Mouse (Mus musculus): ENCODE data around the gene Nck2. TPM values are rescaled to one million over a fixed set of nuclear protein-coding genes. Genes with fewer than 3 reads are reported as not detected.

Gene Nck2
- polyA plus RNA-seq, 1 experiment from 2014 or later: 43.0 TPM

DNA sequence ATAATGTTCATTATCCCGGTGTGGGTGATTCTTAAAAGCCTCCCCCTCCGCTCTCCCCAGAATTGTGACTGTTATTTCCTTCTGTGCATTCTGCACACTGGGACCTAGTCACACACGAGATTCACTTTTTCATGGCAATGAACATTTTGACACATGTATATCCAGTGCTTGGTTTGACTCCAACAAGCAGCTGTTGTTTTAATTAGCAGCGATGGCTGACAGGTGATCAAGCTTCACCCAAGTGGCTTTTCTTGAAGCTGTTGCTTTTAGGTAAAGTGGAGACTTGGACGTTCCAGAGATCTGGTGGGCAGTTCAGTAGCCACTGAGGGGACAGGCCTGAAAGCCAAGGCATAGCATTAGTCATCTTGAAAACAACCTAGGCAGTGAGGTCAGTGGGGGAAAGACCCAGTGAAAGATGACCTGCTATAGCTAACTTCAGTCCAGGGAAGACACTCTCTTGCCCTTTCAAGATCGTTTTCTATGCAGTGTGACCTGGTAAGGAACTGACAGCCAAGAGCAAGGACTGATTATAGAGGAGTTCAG is 17.3 kb upstream of the Nck2 start:
- Histone ChIP-seq H3K4me3 (replicated peaks; ENCODE audit: low read depth, low read length) (no peak overlapping the region), H3K36me3 (ENCODE audit: insufficient read depth, low read length) (no peaks in the 10 kb centered on the region), H3K27ac (no peak overlapping the region), H3K9me3 (replicated peaks; ENCODE audit: low read length) (no peaks in the 10 kb centered on the region), H3K4me1 (replicated peaks; ENCODE audit: insufficient read depth, low read length) (peaks cover 9% of the 10 kb centered on the region), H3K9ac (ENCODE audit: low read depth, low read length) (no peak overlapping the region), H3K4me2 (ENCODE audit: low read length) (no peak overlapping the region), H3K27me3 (ENCODE audit: insufficient read depth, low read length) (no peaks in the 10 kb centered on the region)
- no peak for TF ChIP-seq CTCF (IDR thresholded peaks at IDR 0.05; ENCODE audit: low read depth)
- no peak for ATAC-seq (replicated peaks; ENCODE audit: low FRiP score, low read depth)
- WGBS: 52% methylated on average over 6 of the region's 6 CpGs
- DNase-seq (ENCODE audit: low spot score): no peak

DNA sequence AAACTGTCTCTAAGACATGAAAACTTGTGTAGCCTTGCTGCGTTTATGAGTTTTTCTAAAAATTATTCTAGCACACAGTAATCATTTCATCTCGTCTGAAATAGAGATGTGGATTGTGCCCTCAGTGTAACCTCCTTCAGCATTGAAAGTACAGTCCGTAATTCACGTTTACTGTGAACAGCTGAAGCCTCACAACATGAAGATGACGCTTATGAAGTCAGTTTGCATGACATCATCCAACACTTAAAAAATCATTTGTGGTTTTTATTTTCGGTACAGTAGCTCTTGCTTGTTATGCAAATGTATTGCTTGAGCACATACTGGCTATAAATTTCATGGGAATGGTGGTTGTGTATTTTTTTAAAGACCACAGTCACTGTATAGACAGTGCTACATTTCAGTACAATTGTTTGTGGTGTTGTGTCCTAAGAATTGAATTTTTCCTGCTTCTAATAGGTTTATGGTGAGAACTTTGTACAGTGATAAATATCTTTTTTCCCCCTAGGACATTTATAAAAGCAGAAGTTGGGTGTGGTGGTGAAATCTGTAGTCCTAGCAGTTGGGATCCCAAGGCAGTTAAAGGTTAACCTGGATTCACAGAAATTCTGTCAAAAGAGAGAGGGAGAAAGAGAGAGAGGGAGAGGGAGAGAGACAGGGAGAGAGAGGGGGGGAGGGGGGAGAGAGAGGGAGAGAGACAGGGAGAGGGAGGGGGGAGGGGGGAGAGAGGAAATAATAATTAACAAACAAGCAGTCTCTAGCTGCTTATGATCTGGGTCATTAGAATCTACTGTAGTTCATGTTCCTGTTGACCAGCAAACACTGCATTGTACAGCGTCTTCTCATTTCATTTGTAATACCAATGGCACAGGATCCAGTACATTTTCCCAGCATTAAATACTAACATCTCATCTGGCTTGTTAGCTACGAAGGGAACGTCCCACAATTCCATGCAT is 14.2 kb upstream of the Nck2 start:
- no peaks in the 10 kb centered on the region for H3K9me3 ChIP-seq (replicated peaks; ENCODE audit: low read length)
- H3K9ac ChIP-seq (ENCODE audit: low read depth, low read length): no peak overlapping the region
- ATAC-seq (replicated peaks; ENCODE audit: low FRiP score, low read depth) (no peak), DNase-seq (ENCODE audit: low spot score) (peak; percentile 74)
- no peaks in the 10 kb centered on the region for H3K36me3 ChIP-seq (ENCODE audit: insufficient read depth, low read length)
- WGBS: 63% methylated on average over 9 of the region's 9 CpGs
- no peak overlapping the region for H3K27ac ChIP-seq
- TF ChIP-seq CTCF (IDR thresholded peaks at IDR 0.05; ENCODE audit: low read depth): no peak
- no peak overlapping the region for H3K4me2 ChIP-seq (ENCODE audit: low read length)
- no peaks in the 10 kb centered on the region for H3K27me3 ChIP-seq (ENCODE audit: insufficient read depth, low read length)
- peaks cover 5% of the 10 kb centered on the region; the same call in 1 of the 2 replicates for H3K4me1 ChIP-seq (replicated peaks; ENCODE audit: insufficient read depth, low read length)
- no peak overlapping the region for H3K4me3 ChIP-seq (replicated peaks; ENCODE audit: low read depth, low read length)

DNA sequence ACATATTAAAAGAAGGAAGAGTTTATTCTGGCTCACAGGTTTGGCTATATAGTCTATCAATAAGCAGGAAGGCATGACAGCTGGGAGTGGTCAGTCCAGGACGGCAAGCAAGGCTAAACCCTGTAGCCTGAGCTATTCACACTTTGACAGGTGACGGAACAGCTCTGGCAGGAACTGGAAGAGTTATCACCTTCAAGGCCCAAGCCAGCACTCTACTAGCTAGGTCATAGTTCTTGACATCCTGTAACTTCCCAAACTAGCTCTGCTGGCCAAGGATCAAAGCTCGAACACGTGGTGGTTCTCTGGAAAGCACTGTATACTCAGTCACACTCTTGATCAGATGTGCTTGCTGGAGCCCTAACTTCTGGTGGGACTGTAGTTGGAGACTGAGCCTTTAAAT is 10.5 kb upstream of the Nck2 start:
- no peak overlapping the region for H3K27ac ChIP-seq
- no peaks in the 10 kb centered on the region for H3K27me3 ChIP-seq (ENCODE audit: insufficient read depth, low read length)
- no peak overlapping the region for H3K4me3 ChIP-seq (replicated peaks; ENCODE audit: low read depth, low read length)
- H3K9ac ChIP-seq (ENCODE audit: low read depth, low read length): no peak overlapping the region
- 46% methylated on average over 4 of the region's 4 CpGs for WGBS
- H3K36me3 ChIP-seq (ENCODE audit: insufficient read depth, low read length): no peaks in the 10 kb centered on the region
- H3K4me1 ChIP-seq (replicated peaks; ENCODE audit: insufficient read depth, low read length): no peaks in the 10 kb centered on the region
- ATAC-seq (replicated peaks; ENCODE audit: low FRiP score, low read depth) (no peak), DNase-seq (ENCODE audit: low spot score) (peak; percentile 54)
- no peak for TF ChIP-seq CTCF (IDR thresholded peaks at IDR 0.05; ENCODE audit: low read depth)
- no peak overlapping the region for H3K4me2 ChIP-seq (ENCODE audit: low read length)
- no peaks in the 10 kb centered on the region for H3K9me3 ChIP-seq (replicated peaks; ENCODE audit: low read length)

DNA sequence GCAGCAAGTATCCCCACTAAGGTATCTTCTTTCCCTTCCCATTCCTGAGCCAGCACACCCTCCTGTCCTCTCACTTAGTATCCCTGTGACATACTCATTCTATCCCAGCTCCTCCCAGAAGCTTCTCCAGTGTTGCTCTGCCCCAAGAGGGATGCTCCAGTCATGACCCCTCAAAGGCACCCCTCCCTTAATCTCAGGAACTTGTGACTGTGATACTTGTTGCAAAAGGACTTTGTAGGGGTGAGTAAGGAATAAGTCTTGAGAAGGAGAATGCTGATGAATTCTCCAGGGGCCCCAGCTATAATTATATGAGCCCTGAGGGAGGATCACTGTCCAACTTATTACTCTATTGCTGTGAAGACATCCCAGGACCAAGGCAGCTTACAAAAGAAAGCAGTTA is 7.8 kb upstream of the Nck2 start:
- Histone ChIP-seq H3K27me3 (ENCODE audit: insufficient read depth, low read length) (no peaks in the 10 kb centered on the region), H3K27ac (no peak overlapping the region), H3K9ac (ENCODE audit: low read depth, low read length) (no peak overlapping the region), H3K4me2 (ENCODE audit: low read length) (no peak overlapping the region), H3K9me3 (replicated peaks; ENCODE audit: low read length) (no peaks in the 10 kb centered on the region), H3K4me3 (replicated peaks; ENCODE audit: low read depth, low read length) (no peak overlapping the region), H3K36me3 (ENCODE audit: insufficient read depth, low read length) (no peaks in the 10 kb centered on the region), H3K4me1 (replicated peaks; ENCODE audit: insufficient read depth, low read length) (no peaks in the 10 kb centered on the region)
- no peak for DNase-seq (ENCODE audit: low spot score)
- no peak for TF ChIP-seq CTCF (IDR thresholded peaks at IDR 0.05; ENCODE audit: low read depth)
- ATAC-seq (replicated peaks; ENCODE audit: low FRiP score, low read depth): no peak

DNA sequence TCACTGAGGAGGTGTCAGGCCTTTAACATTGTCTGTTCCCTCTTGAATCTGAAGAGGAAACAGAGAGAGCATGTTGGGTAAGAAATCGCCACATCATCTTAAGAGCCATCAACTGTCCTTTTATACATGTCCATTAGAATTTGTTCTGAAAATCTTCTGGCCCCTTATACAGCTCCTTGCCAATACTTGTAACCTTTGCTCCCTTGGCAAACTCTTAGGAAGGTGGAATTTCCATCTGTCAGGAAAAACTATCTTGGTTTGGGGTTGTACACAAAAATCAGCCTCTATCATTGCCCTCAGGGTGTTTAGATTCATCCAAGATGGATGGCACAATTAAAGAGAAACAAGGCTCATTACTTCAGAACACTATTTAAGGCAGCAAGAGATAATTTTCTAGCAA is 5.1 kb upstream of the Nck2 start:
- Histone ChIP-seq H3K4me2 (ENCODE audit: low read length) (no peak overlapping the region), H3K27ac (no peak overlapping the region), H3K27me3 (ENCODE audit: insufficient read depth, low read length) (no peaks in the 10 kb centered on the region), H3K4me3 (replicated peaks; ENCODE audit: low read depth, low read length) (no peak overlapping the region), H3K9ac (ENCODE audit: low read depth, low read length) (no peak overlapping the region), H3K36me3 (ENCODE audit: insufficient read depth, low read length) (no peaks in the 10 kb centered on the region), H3K4me1 (replicated peaks; ENCODE audit: insufficient read depth, low read length) (no peaks in the 10 kb centered on the region), H3K9me3 (replicated peaks; ENCODE audit: low read length) (no peaks in the 10 kb centered on the region)
- no peak for TF ChIP-seq CTCF (IDR thresholded peaks at IDR 0.05; ENCODE audit: low read depth)
- ATAC-seq (replicated peaks; ENCODE audit: low FRiP score, low read depth) (no peak), DNase-seq (ENCODE audit: low spot score) (no peak)
- WGBS: 94% methylated on average over 1 of the region's 1 CpGs

DNA sequence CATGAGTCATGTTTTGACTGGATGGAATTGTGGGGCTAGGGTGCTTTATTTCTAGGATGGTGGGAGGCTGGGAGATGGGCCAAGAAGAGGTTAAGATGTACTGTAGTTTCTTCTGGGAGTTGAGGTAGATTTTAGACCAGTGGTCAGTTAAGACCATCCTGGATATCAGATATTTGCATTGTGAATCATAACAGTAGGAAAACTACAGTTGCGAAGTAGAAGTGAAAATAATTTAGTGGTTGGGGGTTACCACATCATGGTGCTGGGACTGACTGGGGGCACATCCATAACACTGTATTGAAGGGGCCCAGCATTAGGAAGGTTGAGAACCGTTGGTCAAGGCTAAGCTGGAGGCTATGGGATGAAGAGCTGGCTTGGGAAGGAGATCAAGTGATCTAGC is 1.8 kb upstream of the Nck2 start:
- ATAC-seq (replicated peaks; ENCODE audit: low FRiP score, low read depth) (no peak), DNase-seq (ENCODE audit: low spot score) (no peak)
- Histone ChIP-seq H3K36me3 (ENCODE audit: insufficient read depth, low read length) (no peaks in the 10 kb centered on the region), H3K9me3 (replicated peaks; ENCODE audit: low read length) (no peaks in the 10 kb centered on the region), H3K9ac (ENCODE audit: low read depth, low read length) (no peak overlapping the region), H3K4me3 (replicated peaks; ENCODE audit: low read depth, low read length) (no peak overlapping the region), H3K4me1 (replicated peaks; ENCODE audit: insufficient read depth, low read length) (peaks cover 2% of the 10 kb centered on the region; the same call in 1 of the 2 replicates), H3K27ac (no peak overlapping the region), H3K4me2 (ENCODE audit: low read length) (no peak overlapping the region), H3K27me3 (ENCODE audit: insufficient read depth, low read length) (no peaks in the 10 kb centered on the region)
- no peak for TF ChIP-seq CTCF (IDR thresholded peaks at IDR 0.05; ENCODE audit: low read depth)
- WGBS: 90% methylated on average over 2 of the region's 2 CpGs

Measured in kidney, postnatal 0 days (tissue).